Mouse (Mus musculus) liver, embryonic 16.5 days (tissue): Measurements from ENCODE around the gene Spry1. TPM values are rescaled to one million over a fixed set of nuclear protein-coding genes. Genes with fewer than 3 reads are reported as not detected.
"Not testable (repeated sequence)": the region's sequence is repeated elsewhere in the genome, so short reads cannot be mapped to it uniquely, and the experiment has no call there.

Source experiments
- ATAC-seq: fragments of 200-750 bp; cut with Nextera tagmentation; 2 replicates; pipeline ENCODE4 v1.8.0; 2017; ENCODE audit warnings: low read depth, mild to moderate bottlenecking, moderate number of reproducible peaks, moderate library complexity
- H3K27ac ChIP-seq: fragments of 300-500 bp; sonication (generic); 2 replicates; pipeline ENCODE4 v1.5.1; 2014; ENCODE audit warnings: mild to moderate bottlenecking, low read length
- H3K27me3 ChIP-seq: fragments of 300-500 bp; sonication (generic); 2 replicates; pipeline ENCODE4 v1.6.1; 2014; ENCODE audit warnings: low read depth, low read length, mixed read lengths; ENCODE audit not compliant: control insufficient read depth, insufficient read depth
- H3K36me3 ChIP-seq: fragments of 300-500 bp; sonication (generic); 2 replicates; pipeline ENCODE4 v1.6.1; 2014; ENCODE audit warnings: mild to moderate bottlenecking; ENCODE audit not compliant: control insufficient read depth, insufficient read depth
- H3K4me1 ChIP-seq: fragments of 300-500 bp; sonication (generic); 2 replicates; pipeline ENCODE4 v1.6.1; 2014; ENCODE audit warnings: low read depth, low read length, mixed read lengths; ENCODE audit not compliant: control insufficient read depth
- H3K4me2 ChIP-seq: fragments of 300-500 bp; sonication (generic); 2 replicates; pipeline ENCODE4 v1.6.1; 2014; ENCODE audit warnings: low read depth, low read length, mixed read lengths
- H3K4me3 ChIP-seq: fragments of 300-500 bp; sonication (generic); 2 replicates; pipeline ENCODE4 v1.5.1; 2014; ENCODE audit warnings: low read depth, mild to moderate bottlenecking, low read length
- H3K9ac ChIP-seq: fragments of 300-500 bp; sonication (generic); 2 replicates; pipeline ENCODE4 v1.6.1; 2014; ENCODE audit warnings: low read depth, low read length
- H3K9me3 ChIP-seq: fragments of 300-500 bp; sonication (generic); replicated peaks from 2 replicates; pipeline ENCODE4 v1.6.1; 2016; ENCODE audit warnings: low read length; ENCODE audit not compliant: control insufficient read depth
- WGBS: fragments of 180-500 bp; shearing (Covaris S2); extraction: QIAGEN DNeasy Blood & Tissue Kit; methylation state at CpG from one replicate; pipeline ENCODE4 v1.1.7; 2014; ENCODE audit not compliant: insufficient replicate concordance; 5-methylcytosine and 5-hydroxymethylcytosine counted together
- polyA plus RNA-seq: library from polyadenylated mRNA; unstranded; fragments of >200 nt; fragmentation: Nextera tagmentation; extraction: Ambion mirVana; gene quantifications from 2 replicates; pipeline ENCODE4 v1.2.1, GENCODE M21; 2015

Gene Spry1
- polyA plus RNA-seq = 2.8 and 2.9 TPM in 2 replicates

GRCm38 (mm10) chr3:37639690-37640089 is at the start of gene Spry1:
TSS of gene Spry1 (plus strand) at chr3:37639947.
- WGBS = under 1% methylated on average over 38 of the region's 38 CpGs
- peak within 1 kb of the TSS; percentile 79 for H3K4me3 ChIP-seq
- H3K27me3 ChIP-seq = peaks cover 18% of the 10 kb centered on the region
- peak within 1 kb of the TSS; percentile 70 for H3K27ac ChIP-seq
- H3K36me3 ChIP-seq = peaks cover 13% of the 10 kb centered on the region
- H3K4me2 ChIP-seq = peak within 1 kb of the TSS; percentile 71
- peak within 1 kb of the TSS; percentile 76 for H3K9ac ChIP-seq
- peaks cover 24% of the 10 kb centered on the region for H3K4me1 ChIP-seq
- no peaks in the 10 kb centered on the region for H3K9me3 ChIP-seq
- peak; percentile 80 for ATAC-seq

- Histone ChIP-seq H3K27ac (no peak overlapping the region), H3K27me3 (no peaks in the 10 kb centered on the region), H3K4me2 (no peak overlapping the region), H3K36me3 (no peaks in the 10 kb centered on the region), H3K9ac (no peak overlapping the region), H3K4me1 (peaks cover 3% of the 10 kb centered on the region), H3K4me3 (no peak overlapping the region), H3K9me3 (no peaks in the 10 kb centered on the region)
- no peak for ATAC-seq
- WGBS = 51% methylated on average over 10 of the region's 10 CpGs
These were observed 44.0 kb upstream of the Spry1 start for GRCm38 (mm10) chr3:37595721-37596120.

GRCm38 (mm10) chr3:37596519-37596918 is 43.2 kb upstream of the Spry1 start:
- Histone ChIP-seq H3K9ac (no peak overlapping the region), H3K27ac (no peak overlapping the region), H3K36me3 (no peaks in the 10 kb centered on the region), H3K4me2 (no peak overlapping the region), H3K9me3 (no peaks in the 10 kb centered on the region), H3K27me3 (no peaks in the 10 kb centered on the region), H3K4me1 (peaks cover 3% of the 10 kb centered on the region), H3K4me3 (no peak overlapping the region)
- no peak for ATAC-seq
- WGBS = 49% methylated on average over 6 of the region's 6 CpGs

GRCm38 (mm10) chr3:37597200-37597599 is 42.5 kb upstream of the Spry1 start:
- no peaks in the 10 kb centered on the region for H3K36me3 ChIP-seq
- WGBS = 58% methylated on average over 5 of the region's 5 CpGs
- no peaks in the 10 kb centered on the region for H3K9me3 ChIP-seq
- H3K4me1 ChIP-seq = peaks cover 3% of the 10 kb centered on the region
- no peak overlapping the region for H3K9ac ChIP-seq
- peak; percentile 79 for ATAC-seq
- H3K27ac ChIP-seq = no peak overlapping the region
- H3K4me3 ChIP-seq = no peak overlapping the region
- H3K4me2 ChIP-seq = no peak overlapping the region
- no peaks in the 10 kb centered on the region for H3K27me3 ChIP-seq

- H3K27me3 ChIP-seq, H3K4me3 ChIP-seq, ATAC-seq, H3K36me3 ChIP-seq, H3K9ac ChIP-seq, H3K9me3 ChIP-seq, H3K4me2 ChIP-seq, H3K27ac ChIP-seq: not testable (repeated sequence)
- 80% methylated on average over 14 of the region's 14 CpGs for WGBS
- H3K4me1 ChIP-seq = peaks cover 11% of the 10 kb centered on the region
These were observed 40.1 kb upstream of the Spry1 start for GRCm38 (mm10) chr3:37599641-37600040.

- no peak overlapping the region for H3K9ac ChIP-seq
- no peak overlapping the region for H3K4me2 ChIP-seq
- H3K27me3 ChIP-seq = no peaks in the 10 kb centered on the region
- peaks cover 10% of the 10 kb centered on the region for H3K4me1 ChIP-seq
- WGBS = 93% methylated on average over 9 of the region's 9 CpGs
- no peaks in the 10 kb centered on the region for H3K9me3 ChIP-seq
- H3K36me3 ChIP-seq = no peaks in the 10 kb centered on the region
- ATAC-seq = no peak
- no peak overlapping the region for H3K27ac ChIP-seq
- no peak overlapping the region for H3K4me3 ChIP-seq
These were observed 37.4 kb upstream of the Spry1 start for GRCm38 (mm10) chr3:37602356-37602755.

- peak; percentile 70 for ATAC-seq
- Histone ChIP-seq H3K4me1 (peaks cover 10% of the 10 kb centered on the region), H3K27me3 (no peaks in the 10 kb centered on the region), H3K4me3 (no peak overlapping the region), H3K9me3 (no peaks in the 10 kb centered on the region), H3K4me2 (no peak overlapping the region), H3K27ac (no peak overlapping the region), H3K9ac (no peak overlapping the region), H3K36me3 (no peaks in the 10 kb centered on the region)
- WGBS = 72% methylated on average over 7 of the region's 7 CpGs
These were observed 36.9 kb upstream of the Spry1 start for GRCm38 (mm10) chr3:37602890-37603289.

GRCm38 (mm10) chr3:37603541-37603940 is 36.2 kb upstream of the Spry1 start:
- no peak overlapping the region for H3K4me2 ChIP-seq
- 23% methylated on average over 3 of the region's 3 CpGs for WGBS
- H3K4me1 ChIP-seq = peaks cover 10% of the 10 kb centered on the region
- no peak overlapping the region for H3K27ac ChIP-seq
- no peaks in the 10 kb centered on the region for H3K36me3 ChIP-seq
- H3K4me3 ChIP-seq = no peak overlapping the region
- H3K27me3 ChIP-seq = no peaks in the 10 kb centered on the region
- ATAC-seq = no peak
- no peaks in the 10 kb centered on the region for H3K9me3 ChIP-seq
- no peak overlapping the region for H3K9ac ChIP-seq

GRCm38 (mm10) chr3:37604976-37605875 is 34.5 kb upstream of the Spry1 start:
- no peaks in the 10 kb centered on the region for H3K36me3 ChIP-seq
- WGBS = 60% methylated on average over 13 of the region's 13 CpGs

More at GRCm38 (mm10) chr3:37604976-37605875, 34.5 kb upstream of the Spry1 start:
- H3K9ac ChIP-seq = no peak overlapping the region
- H3K27me3 ChIP-seq = no peaks in the 10 kb centered on the region
- no peak overlapping the region for H3K27ac ChIP-seq
- no peaks in the 10 kb centered on the region for H3K9me3 ChIP-seq
- H3K4me1 ChIP-seq = peaks cover 10% of the 10 kb centered on the region
- ATAC-seq = no peak
- H3K4me2 ChIP-seq = no peak overlapping the region
- H3K4me3 ChIP-seq = no peak overlapping the region
